Mouse (Mus musculus): ENCODE measurements around the gene Fgfr1op2. TPM values are rescaled to one million over a fixed set of nuclear protein-coding genes. Genes with fewer than 3 reads are reported as not detected.

The Fgfr1op2 gene
- total RNA-seq, 2 experiments from 2014 or later: 65.2 to 67.2 TPM

DNA sequence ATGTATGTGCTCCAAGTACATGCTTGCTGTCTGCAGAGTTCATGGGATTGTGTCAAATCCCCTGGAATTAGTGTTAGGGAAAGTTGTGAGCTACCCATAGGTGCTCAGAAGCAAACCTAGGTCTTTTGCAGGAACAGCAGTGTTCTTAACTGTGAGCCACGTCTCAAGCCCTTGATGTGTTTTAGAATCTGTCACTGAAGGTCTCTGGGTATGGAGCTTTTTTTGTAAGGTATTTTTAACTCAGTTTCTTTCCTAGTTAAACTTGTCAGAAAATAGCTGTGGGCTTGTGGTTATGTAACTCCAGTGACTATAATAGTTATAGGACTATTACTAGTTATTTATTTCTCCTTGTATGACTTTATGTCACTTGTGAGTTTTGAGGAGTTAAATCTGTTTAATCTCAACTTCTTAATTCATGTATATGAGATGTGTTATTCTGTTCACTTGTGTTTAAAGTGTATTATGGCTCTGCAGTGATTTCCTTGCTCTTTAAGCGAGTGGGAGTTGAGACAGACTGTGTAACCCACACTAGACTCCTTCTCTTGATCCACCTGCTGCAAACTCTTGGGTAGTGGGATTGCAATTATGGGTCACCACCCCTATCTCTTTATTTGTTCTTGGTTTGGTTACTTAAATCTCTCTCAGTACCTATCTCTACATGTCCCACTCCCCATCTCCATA, 6.5 kb downstream of the Fgfr1op2 start:
- intact Hi-C loops (cut with DNase I): no loop called here
- DNase-seq (ENCODE audit: low spot score): no peak

GRCm38 (mm10) chr6:146585134-146585533, 8.1 kb downstream of the Fgfr1op2 start:
- intact Hi-C loops (cut with DNase I): no loop called here
- no peak for DNase-seq (ENCODE audit: low spot score)

DNA sequence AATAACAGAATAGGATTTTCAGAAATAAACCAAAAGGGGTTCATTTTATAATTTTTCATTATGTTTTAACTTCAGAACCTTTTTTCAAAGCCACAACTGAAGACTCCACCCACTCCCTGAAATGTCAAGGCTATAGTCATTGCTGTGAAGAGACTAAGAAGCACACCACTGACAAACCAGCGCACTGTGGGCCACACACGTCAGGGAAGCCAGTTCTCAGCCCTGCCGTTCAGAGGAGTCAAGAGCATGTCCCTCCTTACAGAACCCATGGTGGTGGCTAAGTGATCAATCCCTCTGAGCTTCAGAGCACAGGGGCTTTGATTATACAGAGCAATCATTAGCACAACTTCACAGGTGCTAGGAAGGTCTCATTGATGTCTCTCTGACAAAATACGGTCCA, 25.6 kb downstream of the Fgfr1op2 start:
- no peak for DNase-seq (ENCODE audit: low spot score)
- intact Hi-C loops (cut with DNase I): no loop called here

DNA sequence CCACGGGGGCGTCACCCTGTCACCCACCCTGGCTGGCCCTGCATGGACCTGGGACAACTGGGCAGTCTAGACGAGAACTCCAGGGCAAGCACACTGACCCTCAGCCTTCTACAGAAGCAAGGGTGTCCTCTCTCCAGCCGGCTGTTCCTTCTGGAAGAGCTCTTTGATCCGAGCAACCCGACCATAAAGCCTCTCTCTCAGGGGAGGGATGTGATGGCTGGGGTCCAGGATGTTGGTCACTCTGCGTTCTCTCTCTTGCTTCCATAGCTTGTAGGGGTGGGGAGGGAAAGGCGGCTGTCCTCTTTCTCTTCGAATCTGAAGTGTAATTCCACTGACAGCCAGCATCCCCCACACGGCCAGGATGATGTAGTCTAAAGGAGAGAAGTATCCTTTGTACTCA, 26.6 kb downstream of the Fgfr1op2 start:
- intact Hi-C loops (cut with DNase I): no loop called here
- DNase-seq (ENCODE audit: low spot score): no peak

GRCm38 (mm10) chr6:146611385-146611784, 34.4 kb downstream of the Fgfr1op2 start:
- intact Hi-C loops (cut with DNase I): no loop called here
- DNase-seq (ENCODE audit: low spot score): no peak

DNA sequence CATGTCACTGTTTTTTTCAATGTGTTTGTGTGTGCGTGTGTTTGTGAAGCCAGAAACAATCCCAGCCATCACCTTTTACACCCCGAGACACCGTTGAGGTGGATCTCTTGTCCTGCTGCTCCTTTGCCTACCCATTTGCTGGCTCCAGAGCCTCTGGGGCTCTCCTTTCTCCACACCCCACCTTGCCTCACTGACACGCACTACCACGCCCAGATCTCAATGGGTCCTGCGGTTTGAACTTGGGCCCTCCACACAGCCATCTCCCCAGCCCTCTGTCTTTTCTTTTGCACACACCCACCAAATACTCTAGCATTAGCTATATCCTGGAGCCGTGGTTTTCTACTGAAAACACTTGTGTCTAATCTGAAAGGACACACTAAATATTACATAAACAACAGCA, 34.9 kb downstream of the Fgfr1op2 start:
- intact Hi-C loops (cut with DNase I): no loop called here
- DNase-seq (ENCODE audit: low spot score): no peak

DNA sequence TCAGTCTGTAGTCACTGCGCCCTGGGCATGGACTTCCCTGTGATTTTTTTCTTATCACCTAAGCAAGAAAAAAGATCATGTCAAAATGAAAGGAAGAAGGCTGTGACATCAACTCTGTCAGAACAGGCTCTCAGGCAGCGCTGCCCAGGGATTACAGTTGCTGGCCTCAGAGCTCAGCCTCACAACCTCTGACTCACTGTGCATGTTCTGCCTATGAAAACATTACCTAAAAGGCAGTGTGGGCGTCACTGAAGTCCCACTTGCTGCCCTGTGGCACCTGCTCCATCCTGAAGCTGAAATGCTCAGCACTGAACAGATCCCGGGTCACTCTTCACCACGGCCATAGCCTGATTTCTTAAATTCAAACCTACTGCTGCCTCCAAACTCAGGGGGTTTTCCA, 35.7 kb downstream of the Fgfr1op2 start:
- DNase-seq (ENCODE audit: low spot score): no peak
- intact Hi-C loops (cut with DNase I): no loop called here

DNA sequence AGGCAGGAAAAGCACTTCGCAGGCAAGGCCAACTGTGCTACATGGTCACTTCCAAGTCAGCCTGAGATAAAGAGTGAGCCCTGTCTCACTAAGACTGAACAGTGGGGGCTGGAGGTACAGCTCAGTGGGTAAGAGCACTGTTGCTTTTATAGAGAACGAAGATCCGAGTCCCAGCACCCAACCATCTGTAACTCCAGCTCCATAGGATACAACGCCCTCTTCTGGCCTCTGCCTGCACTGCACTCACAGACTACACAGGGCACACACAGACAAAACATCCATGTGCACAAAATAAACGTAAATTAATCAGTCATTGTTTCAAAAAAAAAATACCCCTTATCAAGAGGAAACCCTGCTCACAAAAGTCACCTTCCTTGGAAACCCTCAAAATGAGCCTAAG, 36.9 kb downstream of the Fgfr1op2 start:
- no peak for DNase-seq (ENCODE audit: low spot score)
- intact Hi-C loops (cut with DNase I): no loop called here

DNA sequence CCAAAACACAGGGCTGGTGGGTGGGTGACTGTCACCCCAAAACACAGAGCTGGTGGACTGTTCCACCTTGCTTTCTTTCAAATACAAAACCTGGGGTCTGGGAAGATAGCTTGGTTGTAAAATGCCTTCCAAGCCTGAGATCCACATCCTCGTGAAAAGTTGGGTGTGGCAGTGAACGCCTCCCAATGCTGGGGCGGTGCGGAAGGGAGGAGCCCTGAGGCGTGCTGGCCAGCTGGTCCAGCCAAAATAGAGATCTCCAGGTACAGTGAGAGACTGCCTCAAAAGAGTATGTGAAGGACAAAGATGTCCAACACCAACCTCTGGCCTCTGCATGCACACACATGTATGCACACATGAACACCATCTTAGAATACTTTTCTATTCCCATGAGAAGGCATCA, 37.5 kb downstream of the Fgfr1op2 start:
- intact Hi-C loops (cut with DNase I): no loop called here

DNA sequence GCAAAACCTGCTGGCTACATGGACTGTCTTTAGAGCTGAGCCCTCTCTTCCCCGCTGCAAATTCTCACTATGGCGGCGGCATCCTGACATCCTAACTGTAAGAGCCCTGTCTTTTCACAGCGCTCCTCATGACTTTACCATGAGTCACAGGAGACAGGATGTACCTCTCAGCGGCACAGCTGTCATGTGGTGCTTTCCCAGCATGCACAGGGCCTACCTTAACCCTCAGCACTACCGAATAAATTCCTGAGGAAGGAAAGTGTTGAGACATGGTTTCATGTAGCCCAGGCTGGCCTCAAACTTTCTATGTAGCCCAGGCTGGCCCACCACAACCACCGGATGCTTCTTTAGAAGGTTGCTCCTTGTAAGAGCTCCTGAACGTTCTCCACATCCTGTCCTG, 38.9 kb downstream of the Fgfr1op2 start:
- no peak for DNase-seq (ENCODE audit: low spot score)

More for the DNA sequence above, 37.5 kb downstream of the Fgfr1op2 start:
- DNase-seq (ENCODE audit: low spot score): no peak

GRCm38 (mm10) chr6:146616670-146617069, 39.7 kb downstream of the Fgfr1op2 start:
- intact Hi-C loops (cut with DNase I): no loop called here
- DNase-seq (ENCODE audit: low spot score): no peak

More for the DNA sequence above, 38.9 kb downstream of the Fgfr1op2 start:
- intact Hi-C loops (cut with DNase I): no loop called here

GRCm38 (mm10) chr6:146628123-146628522, 51.1 kb downstream of the Fgfr1op2 start:
- intact Hi-C loops (cut with DNase I): no loop called here
- DNase-seq (ENCODE audit: low spot score): no peak

DNA sequence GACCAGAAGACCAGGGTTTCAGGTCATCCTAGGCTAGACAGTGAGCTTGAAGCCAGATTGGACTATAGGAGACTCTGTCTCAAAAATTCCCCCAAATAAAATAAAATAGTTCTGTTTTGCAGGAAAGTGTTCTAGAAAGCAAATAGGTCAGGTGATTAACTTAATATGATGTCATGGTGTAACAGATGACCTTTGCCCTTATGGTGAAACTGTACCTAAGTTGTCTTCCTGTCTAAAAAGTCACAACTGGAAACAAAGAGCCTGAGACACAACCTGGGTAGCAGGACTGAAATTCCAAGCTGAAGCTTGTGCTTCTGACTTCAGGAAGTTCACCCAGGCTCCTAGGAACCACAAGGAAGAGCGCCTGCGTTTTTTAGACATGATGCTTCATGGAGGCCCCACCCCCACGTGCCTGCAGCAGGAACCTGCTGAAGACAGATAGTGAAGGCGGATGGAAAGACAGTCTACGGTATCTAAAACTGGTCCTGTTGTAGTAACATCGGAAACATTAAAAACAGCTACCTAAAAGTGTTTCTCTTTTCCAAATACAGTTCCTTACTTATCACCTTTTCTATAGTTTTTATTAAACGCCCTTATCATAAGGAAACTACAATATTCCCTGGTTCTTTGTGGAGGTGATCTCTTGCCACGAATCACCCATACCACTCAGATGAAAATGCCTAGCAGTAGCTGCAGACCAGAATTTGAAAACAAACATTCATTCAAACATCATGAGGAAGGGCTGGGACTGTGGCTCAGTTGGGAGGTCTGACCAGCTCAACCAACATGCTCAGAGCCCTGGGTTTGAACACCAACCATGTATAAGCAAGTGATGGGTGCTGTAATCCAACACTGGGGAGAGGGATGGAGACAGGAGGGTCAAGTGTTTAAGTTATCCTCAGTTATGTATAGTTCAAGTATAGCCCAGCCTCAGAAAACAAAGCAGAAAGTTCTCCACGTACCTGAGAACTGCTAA, 53.1 kb downstream of the Fgfr1op2 start:
- intact Hi-C loops (cut with DNase I): no loop called here
- DNase-seq (ENCODE audit: low spot score): no peak

DNA sequence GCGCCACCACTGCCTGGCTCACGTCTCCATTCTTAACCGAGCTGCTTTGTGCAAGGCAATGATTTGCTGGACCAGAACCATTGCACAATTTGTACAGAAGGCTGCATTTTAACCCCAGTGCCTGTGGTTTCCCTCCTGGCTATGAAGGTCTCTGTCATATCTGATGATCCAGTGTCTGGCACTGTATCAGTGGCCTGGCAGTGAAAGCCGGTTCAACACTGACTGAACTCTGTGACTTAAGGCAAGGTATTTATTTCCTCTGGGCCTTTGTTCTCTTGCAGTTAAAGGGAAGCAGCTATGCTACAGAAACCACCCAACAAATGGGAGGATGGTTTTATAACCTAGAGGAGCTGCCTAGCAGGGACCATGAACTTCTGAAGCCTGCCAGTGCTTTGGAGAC, 54.0 kb downstream of the Fgfr1op2 start:
- no peak for DNase-seq (ENCODE audit: low spot score)
- intact Hi-C loops (cut with DNase I): no loop called here

DNA sequence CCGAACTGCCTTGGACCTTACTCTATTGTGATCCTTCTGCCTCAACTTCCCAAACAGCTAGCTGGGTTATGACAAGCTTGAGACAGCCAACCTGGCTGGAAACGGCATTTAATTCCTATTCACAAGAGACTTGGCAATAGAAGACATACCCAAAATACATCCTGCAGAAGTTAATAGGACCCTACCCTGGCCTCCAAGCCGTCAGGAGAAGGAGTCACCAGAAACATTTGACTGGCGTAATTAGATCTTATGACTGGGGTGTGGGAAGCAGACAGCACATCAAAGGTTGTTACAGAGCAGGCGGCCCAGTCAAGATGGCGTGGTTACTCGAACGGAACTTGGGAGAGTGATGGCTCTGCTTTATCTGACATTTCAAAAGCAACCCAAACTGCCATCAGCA, 54.8 kb downstream of the Fgfr1op2 start:
- DNase-seq (ENCODE audit: low spot score): no peak
- intact Hi-C loops (cut with DNase I): no loop called here

GRCm38 (mm10) chr6:146632403-146632802, 55.4 kb downstream of the Fgfr1op2 start:
- intact Hi-C loops (cut with DNase I): no loop called here
- DNase-seq (ENCODE audit: low spot score): no peak

DNA sequence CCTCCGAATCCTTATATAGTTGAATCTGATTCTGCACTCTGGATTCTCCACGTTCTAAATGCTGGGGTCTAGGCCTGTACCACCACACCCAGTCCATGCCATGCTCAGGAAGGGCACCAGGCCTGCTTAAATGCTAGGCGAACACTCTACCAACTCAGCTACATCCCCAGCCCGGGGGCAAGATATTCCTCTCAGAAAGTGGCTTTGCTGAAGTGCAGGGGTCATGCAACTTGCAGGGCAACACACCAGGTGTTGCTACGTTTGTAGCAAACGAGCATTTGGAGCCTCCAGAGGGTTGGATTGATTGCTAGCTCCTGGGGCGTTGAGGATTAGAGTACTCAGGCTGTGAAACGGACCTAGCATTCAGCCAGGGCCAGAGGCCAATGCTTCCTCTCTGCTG, 56.1 kb downstream of the Fgfr1op2 start:
- DNase-seq (ENCODE audit: low spot score): no peak
- intact Hi-C loops (cut with DNase I): no loop called here

- no peak for DNase-seq (ENCODE audit: low spot score)
- intact Hi-C loops (cut with DNase I): no loop called here
Measured at GRCm38 (mm10) chr6:146633629-146634014, 56.6 kb downstream of the Fgfr1op2 start.

GRCm38 (mm10) chr6:146634015-146634722, 57.2 kb downstream of the Fgfr1op2 start:
- intact Hi-C loops (cut with DNase I): no loop called here

DNA sequence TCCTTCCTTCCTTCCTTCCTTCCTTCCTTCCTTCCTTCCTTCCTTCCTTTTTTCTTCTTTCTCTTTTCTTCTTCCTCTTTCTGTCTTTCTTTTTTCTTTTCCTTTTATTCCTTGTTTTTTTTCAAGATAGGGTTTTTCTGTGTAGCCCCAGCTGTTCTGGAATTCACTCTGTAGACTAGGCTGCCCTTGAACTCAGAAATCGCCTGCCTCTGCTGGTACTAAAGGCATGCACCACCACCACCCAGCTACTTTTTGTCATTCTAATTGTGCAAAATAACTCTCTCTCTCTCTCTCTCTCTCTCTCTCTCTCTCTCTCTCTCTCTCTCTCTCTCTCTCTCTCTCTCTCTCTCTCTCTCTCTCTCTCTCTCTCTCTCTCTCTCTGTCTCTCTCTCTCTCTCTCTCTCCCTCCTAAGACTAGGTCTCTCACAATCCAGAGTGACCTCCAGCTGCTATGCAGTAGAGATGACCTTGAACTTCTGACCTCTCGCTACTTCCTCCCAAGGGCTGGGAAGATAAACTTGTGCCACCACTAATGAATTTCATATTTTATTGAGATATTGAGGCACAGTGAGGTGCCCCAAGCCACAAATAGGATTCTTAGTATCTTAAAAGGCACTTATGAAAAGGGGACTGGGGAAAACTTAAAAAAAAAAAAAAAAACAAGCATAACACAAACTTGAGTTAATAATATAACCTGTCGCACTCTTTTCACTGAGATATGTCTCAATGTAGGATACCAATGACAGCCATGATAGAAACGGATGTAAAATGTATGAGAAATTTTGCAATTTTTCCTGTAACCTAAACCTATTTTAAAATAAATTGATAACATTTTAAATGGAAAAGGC, 58.0 kb downstream of the Fgfr1op2 start:
- intact Hi-C loops (cut with DNase I): no loop called here
- no peak for DNase-seq (ENCODE audit: low spot score)

More at GRCm38 (mm10) chr6:146634015-146634722, 57.2 kb downstream of the Fgfr1op2 start:
- DNase-seq (ENCODE audit: low spot score): peak; percentile 66
